Mouse (Mus musculus): ENCODE data around the gene Eid2b.

DNA sequence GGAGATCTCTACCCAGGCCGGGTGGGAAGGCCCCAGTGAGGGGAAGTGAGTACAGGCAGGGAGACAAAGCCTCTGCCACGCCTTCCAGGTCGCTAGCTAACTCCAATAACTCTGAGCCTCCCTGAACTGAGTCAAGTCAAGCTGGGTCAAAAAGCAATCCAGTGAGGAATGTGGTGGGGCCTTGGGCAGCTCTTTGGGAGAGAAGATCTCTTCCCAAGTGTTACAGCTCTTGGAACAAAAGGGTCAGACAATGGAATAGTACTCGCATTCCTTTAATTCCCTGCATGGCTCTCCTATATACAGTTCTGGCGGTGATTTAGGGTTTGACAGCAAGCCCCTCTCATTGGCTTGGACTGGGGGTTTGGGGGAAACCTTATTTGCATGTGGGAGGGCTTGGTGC lies 14.7 kb upstream of the Eid2b start:
- no peak for TF ChIP-seq GATA1 (IDR thresholded peaks at IDR 0.05; ENCODE audit: low read length)
- TF ChIP-seq TAL1 (IDR thresholded peaks at IDR 0.05; ENCODE audit: low read length): no peak
